Mouse (Mus musculus) neural tube, embryonic 11.5 days (tissue): ENCODE data around the gene Kcnab2. TPM values are rescaled to one million over a fixed set of nuclear protein-coding genes. Genes with fewer than 3 reads are reported as not detected.
A peak's percentile ranks its signal among the peaks of the same experiment; 100 is the strongest.

Experiments
- ATAC-seq: fragments of 200-750 bp; cut with Nextera tagmentation; 2 replicates; pipeline ENCODE4 v1.8.0; 2017; ENCODE audit warnings: moderate number of reproducible peaks, mild to moderate bottlenecking, moderate TSS enrichment, moderate library complexity; ENCODE audit not compliant: insufficient read depth, low FRiP score, low TSS enrichment
- DNase-seq: peaks from one replicate; pipeline ENCODE4 v3.0.0-alpha.2; 2015; ENCODE audit warnings: low spot score
- H3K27ac ChIP-seq: fragments of 300-500 bp; sonication (generic); 2 replicates; pipeline ENCODE4 v1.5.1; 2014; ENCODE audit warnings: low read depth, mild to moderate bottlenecking, low read length
- H3K27me3 ChIP-seq: fragments of 300-500 bp; sonication (generic); 2 replicates; pipeline ENCODE4 v1.6.1; 2014; ENCODE audit warnings: mild to moderate bottlenecking, low read length, mixed read lengths; ENCODE audit not compliant: control insufficient read depth, insufficient read depth
- H3K36me3 ChIP-seq: fragments of 300-500 bp; sonication (generic); 2 replicates; pipeline ENCODE4 v1.6.1; 2014; ENCODE audit warnings: mild to moderate bottlenecking, low read length, moderate library complexity, mixed read lengths; ENCODE audit not compliant: control insufficient read depth, insufficient read depth
- H3K4me1 ChIP-seq: fragments of 300-500 bp; sonication (generic); 2 replicates; pipeline ENCODE4 v1.6.1; 2014; ENCODE audit warnings: low read length, mixed read lengths; ENCODE audit not compliant: control insufficient read depth, insufficient read depth
- H3K4me2 ChIP-seq: fragments of 300-500 bp; sonication (generic); 2 replicates; pipeline ENCODE4 v1.6.1; 2014; ENCODE audit warnings: low read depth, mild to moderate bottlenecking, moderate library complexity
- H3K4me3 ChIP-seq: fragments of 300-500 bp; sonication (generic); 2 replicates; pipeline ENCODE4 v1.5.1; 2014; ENCODE audit warnings: low read depth, low read length
- H3K9ac ChIP-seq: fragments of 300-500 bp; sonication (generic); 2 replicates; pipeline ENCODE4 v1.6.1; 2014; ENCODE audit warnings: mild to moderate bottlenecking, low read length
- H3K9me3 ChIP-seq: fragments of 300-500 bp; sonication (generic); 2 replicates; pipeline ENCODE4 v1.6.1; 2016; ENCODE audit warnings: low read length; ENCODE audit not compliant: control insufficient read depth
- WGBS: fragments of 180-500 bp; shearing (Covaris S2); extraction: QIAGEN DNeasy Blood & Tissue Kit; methylation state at CpG from one replicate; pipeline ENCODE4 v1.1.7; 2014; 5-methylcytosine and 5-hydroxymethylcytosine counted together
- polyA plus RNA-seq: library from polyadenylated mRNA; unstranded; fragments of >200 nt; fragmentation: Nextera tagmentation; extraction: Ambion mirVana; gene quantifications from 2 replicates; pipeline ENCODE4 v1.2.1, GENCODE M21; 2014

The Kcnab2 gene
- polyA plus RNA-seq, 1 experiment from 2014 or later = 8.6 TPM

DNA sequence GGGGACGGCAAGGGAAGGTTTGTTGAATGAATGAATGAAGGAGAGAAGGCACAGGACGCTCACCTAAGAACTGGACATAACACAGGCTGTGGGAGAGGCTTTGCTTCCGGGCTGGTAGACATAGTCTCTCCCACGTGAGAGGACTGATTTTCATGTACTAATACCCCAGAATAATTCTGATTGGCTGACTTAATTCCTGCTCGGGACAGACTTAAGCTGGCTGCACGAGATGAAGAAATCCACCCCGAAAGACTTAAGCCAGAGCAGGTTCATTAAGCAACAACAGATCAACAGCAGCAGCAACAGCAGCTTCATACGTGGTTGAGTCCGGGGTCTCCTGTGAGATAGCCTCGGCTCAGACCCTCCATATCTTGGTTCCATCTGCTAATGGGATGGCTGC, 10.4 kb upstream of the Kcnab2 start:
- Histone ChIP-seq H3K27ac (no peak overlapping the region), H3K9me3 (no peaks in the 10 kb centered on the region), H3K27me3 (no peaks in the 10 kb centered on the region), H3K9ac (no peak overlapping the region), H3K4me3 (no peak overlapping the region), H3K4me1 (no peaks in the 10 kb centered on the region), H3K4me2 (no peak overlapping the region), H3K36me3 (no peaks in the 10 kb centered on the region)
- no peak for ATAC-seq
- 89% methylated on average over 10 of the region's 10 CpGs for WGBS
- DNase-seq = no peak

DNA sequence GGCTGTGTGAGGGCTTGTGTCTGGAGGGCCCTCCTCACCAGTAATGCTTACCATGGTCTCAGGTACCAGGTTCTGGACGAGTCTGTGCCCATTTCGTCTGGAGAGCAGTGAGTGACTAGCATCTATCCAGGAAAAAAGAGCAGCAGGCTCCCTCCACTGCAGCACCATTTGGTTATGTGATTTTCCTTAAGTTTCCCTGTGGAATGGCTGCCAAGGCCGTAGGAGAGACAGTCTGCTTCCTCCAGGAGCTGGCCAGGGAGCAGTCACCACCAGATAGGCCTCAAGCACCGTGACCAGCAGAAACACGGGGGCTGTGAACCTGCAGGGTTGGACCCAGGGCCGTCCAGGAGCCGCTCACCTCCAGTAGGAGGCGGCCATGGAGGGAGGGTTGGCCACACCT, 2.8 kb upstream of the Kcnab2 start:
- 52% methylated on average over 8 of the region's 8 CpGs for WGBS
- peaks cover 10% of the 10 kb centered on the region for H3K4me1 ChIP-seq
- no peak overlapping the region for H3K4me3 ChIP-seq
- H3K27ac ChIP-seq = no peak overlapping the region
- no peaks in the 10 kb centered on the region for H3K36me3 ChIP-seq
- no peak overlapping the region for H3K9ac ChIP-seq
- H3K27me3 ChIP-seq = peaks cover 10% of the 10 kb centered on the region
- DNase-seq (no peak), ATAC-seq (no peak)
- no peak overlapping the region for H3K4me2 ChIP-seq
- no peaks in the 10 kb centered on the region for H3K9me3 ChIP-seq

DNA sequence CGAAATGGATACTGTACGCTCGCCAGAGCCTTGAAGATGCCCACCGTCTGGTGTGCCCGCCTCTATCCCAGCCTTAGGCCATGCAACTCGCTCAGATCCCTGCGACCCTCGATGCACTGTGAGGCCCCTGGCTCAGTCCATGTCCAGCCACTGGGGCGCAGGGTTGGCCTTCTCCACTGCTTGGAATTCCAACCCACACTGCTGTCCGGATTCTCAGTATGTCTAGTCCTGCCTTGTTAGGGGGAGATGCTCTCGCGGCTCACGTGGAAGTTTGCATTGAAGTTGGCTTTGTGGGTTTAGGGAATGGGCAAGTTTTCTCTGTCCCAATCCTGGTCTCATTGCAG, 525 bp upstream of the Kcnab2 start:
- Histone ChIP-seq H3K4me1 (peaks cover 10% of the 10 kb centered on the region), H3K36me3 (no peaks in the 10 kb centered on the region), H3K27ac (peak overlapping the region; percentile 62), H3K9ac (peak overlapping the region; percentile 95), H3K4me2 (peak overlapping the region; percentile 77), H3K4me3 (peak overlapping the region; percentile 73), H3K9me3 (no peaks in the 10 kb centered on the region), H3K27me3 (peaks cover 10% of the 10 kb centered on the region)
- no peak for ATAC-seq
- WGBS = under 1% methylated on average over 13 of the region's 13 CpGs
- DNase-seq = no peak

DNA sequence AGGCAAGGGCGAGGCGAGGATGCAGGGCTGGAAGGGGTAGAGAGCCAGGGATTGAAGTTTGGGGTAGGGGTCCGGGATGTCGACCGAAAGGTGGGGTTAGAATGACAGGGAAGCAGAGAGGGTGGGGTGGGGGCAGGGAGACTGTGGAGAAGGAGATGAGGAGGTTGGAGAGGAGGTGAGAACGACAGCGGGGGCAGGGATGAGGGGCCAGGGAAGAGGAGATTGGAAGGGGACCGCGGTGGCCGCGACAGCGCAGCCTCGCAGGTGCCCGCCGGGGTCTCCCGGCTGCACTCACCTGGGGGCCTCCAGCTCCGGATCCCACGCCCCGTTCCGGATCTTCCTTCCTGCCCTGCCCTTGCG, 585 bp downstream of the Kcnab2 start:
- Histone ChIP-seq H3K27ac (no peak overlapping the region), H3K9ac (peak overlapping the region; percentile 48), H3K27me3 (peaks cover 10% of the 10 kb centered on the region), H3K9me3 (no peaks in the 10 kb centered on the region), H3K36me3 (no peaks in the 10 kb centered on the region), H3K4me3 (peak overlapping the region; percentile 73), H3K4me1 (peaks cover 10% of the 10 kb centered on the region), H3K4me2 (peak overlapping the region; percentile 77)
- DNase-seq = peak; percentile 24
- 0% methylated on average over 20 of the region's 21 CpGs for WGBS
- no peak; the same call in none of the 2 replicates for ATAC-seq

DNA sequence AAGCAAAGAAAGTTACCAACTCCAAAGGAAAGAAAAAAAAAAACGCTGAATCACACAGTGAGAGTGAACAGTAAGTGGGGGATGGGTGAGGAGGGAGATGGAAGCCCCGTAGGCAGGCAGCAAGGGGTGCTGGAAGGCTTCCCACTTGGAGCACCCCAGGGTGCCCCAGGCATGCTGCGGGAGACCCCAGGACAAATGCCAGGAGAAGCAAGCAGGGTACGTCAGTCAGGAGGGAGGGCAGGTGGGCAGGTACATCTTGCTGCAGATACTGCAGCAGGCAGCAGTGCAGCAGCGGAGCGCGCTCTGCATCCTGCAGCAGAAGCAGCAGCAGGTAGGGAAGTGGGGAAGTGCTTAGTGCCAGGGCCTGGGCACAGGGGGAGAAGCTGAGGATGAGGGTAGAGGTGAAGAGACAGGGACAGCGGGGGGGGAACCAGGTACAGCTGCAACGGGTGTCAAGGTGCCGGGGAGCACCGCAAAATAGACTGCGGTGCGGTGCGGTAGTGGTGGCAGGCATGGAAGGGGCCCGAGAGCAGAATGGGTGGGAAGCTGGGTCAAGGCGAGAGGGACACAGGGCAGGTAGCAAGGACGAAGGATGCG, 1.1 kb downstream of the Kcnab2 start, which contains the start of gene Nphp4:
Gene Nphp4 (plus strand): TSS at position 280 of the 597 bp plus-strand sequence.
- Histone ChIP-seq H3K9ac (peak within 1 kb of the TSS; percentile 95), H3K36me3 (no peaks in the 10 kb centered on the region), H3K4me2 (peak within 1 kb of the TSS; percentile 77), H3K9me3 (no peaks in the 10 kb centered on the region; the same call in 1 of the 2 replicates), H3K4me3 (peak within 1 kb of the TSS; percentile 73), H3K27ac (no peak within 1 kb of the TSS), H3K4me1 (peaks cover 10% of the 10 kb centered on the region), H3K27me3 (peaks cover 10% of the 10 kb centered on the region)
- DNase-seq (no peak), ATAC-seq (no peak)
- 2% methylated on average over 18 of the region's 18 CpGs for WGBS

DNA sequence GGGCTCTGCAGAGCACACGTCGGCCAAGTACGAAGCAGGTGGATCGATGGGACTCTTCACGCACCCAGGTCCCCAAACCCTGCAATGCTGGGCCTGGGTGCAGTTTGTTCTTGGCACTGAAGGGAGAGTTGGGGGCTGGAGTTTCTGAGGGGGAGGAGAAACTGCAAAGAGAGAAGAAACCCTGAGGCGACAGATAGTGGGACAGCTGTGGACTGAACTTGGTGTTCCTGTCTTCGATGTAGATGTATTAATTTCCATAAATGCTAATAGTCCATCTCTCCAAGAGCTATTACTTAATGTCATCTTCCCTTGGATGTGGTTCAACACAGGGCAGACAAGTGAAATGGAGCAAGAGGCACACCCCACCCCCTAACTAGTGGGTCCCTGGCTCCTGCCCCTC, 1.7 kb downstream of the Kcnab2 start:
- Histone ChIP-seq H3K9ac (no peak overlapping the region), H3K9me3 (no peaks in the 10 kb centered on the region; the same call in 1 of the 2 replicates), H3K36me3 (no peaks in the 10 kb centered on the region), H3K4me2 (no peak overlapping the region), H3K27ac (no peak overlapping the region), H3K27me3 (peaks cover 10% of the 10 kb centered on the region), H3K4me1 (peaks cover 10% of the 10 kb centered on the region), H3K4me3 (no peak overlapping the region)
- DNase-seq (no peak), ATAC-seq (no peak)
- 80% methylated on average over 7 of the region's 7 CpGs for WGBS

DNA sequence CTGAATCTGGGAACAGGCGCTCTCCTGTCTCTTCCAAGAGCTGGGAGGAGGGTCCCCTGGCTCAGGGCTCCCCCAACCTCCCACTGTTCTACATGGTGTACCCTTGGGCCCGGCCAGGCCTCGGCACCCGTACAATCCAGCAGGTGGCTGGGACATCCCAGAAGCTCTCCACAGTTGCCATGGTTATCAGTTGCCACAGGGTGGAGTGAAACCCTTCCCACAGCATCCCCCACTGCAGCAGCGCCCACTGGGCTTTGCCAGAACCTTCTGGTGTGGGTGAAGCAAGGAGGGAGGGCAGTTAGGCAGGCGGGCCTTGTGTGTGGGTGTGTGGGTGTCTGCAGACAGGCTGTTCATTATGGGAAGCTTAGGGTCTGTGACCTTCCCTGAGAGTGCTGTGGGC, 9.7 kb downstream of the Kcnab2 start:
- H3K4me1 ChIP-seq = no peaks in the 10 kb centered on the region
- 90% methylated on average over 6 of the region's 6 CpGs for WGBS

DNA sequence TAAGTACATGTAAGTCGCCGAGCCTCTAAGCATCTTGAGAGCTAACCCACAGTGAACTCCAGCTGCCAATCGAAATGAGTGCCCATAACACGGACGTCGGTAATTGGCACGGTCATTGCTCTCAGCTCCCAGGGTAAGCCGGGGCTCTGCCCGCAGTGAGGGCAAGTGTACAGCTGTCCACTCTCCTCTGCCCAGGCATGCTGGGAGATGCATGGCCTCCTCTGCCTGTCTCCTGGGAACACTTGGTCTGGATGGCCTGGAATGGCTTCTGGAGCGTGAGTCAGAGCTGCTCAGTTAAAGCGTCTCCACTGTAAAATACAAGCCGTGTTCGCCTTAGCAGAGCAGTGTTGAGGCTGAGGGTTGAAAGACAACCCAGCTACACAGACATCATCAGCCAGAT, 11.1 kb downstream of the Kcnab2 start:
- Histone ChIP-seq H3K36me3 (no peaks in the 10 kb centered on the region), H3K4me2 (no peak overlapping the region), H3K27ac (no peak overlapping the region), H3K9ac (no peak overlapping the region), H3K4me1 (no peaks in the 10 kb centered on the region), H3K27me3 (no peaks in the 10 kb centered on the region), H3K4me3 (no peak overlapping the region), H3K9me3 (no peaks in the 10 kb centered on the region; the same call in 1 of the 2 replicates)
- DNase-seq (no peak), ATAC-seq (no peak)
- WGBS = 88% methylated on average over 13 of the region's 13 CpGs

More for the DNA sequence above, 9.7 kb downstream of the Kcnab2 start:
- Histone ChIP-seq H3K9ac (no peak overlapping the region), H3K36me3 (no peaks in the 10 kb centered on the region), H3K27me3 (no peaks in the 10 kb centered on the region), H3K4me2 (no peak overlapping the region), H3K9me3 (no peaks in the 10 kb centered on the region; the same call in 1 of the 2 replicates), H3K27ac (no peak overlapping the region), H3K4me3 (no peak overlapping the region)
- DNase-seq = no peak
- ATAC-seq = no peak

DNA sequence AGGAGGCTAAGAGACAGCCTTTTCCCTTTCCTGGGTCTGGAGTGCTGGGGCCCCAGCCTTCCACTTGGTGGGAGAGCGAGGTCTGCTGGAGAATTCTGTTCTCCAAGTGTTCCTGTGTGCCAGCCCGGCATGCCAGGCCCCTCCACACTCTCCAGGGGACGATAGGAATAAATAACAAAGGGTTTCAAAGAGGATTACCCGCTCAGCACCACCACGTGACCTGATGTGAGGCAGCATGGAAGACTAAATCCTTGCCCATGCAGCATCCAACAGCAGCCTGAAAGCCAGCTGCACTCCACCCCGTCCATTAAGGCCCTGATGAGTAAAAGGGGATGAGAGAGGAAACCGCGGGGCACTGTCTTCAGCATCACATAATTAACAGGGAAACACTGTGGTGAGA, 12.6 kb downstream of the Kcnab2 start:
- Histone ChIP-seq H3K9ac (no peak overlapping the region), H3K27me3 (no peaks in the 10 kb centered on the region), H3K4me3 (no peak overlapping the region), H3K36me3 (no peaks in the 10 kb centered on the region), H3K9me3 (no peaks in the 10 kb centered on the region), H3K27ac (no peak overlapping the region), H3K4me2 (no peak overlapping the region), H3K4me1 (no peaks in the 10 kb centered on the region)
- WGBS = 42% methylated on average over 8 of the region's 8 CpGs
- ATAC-seq (no peak), DNase-seq (no peak)
